Mouse (Mus musculus): ENCODE measurements around the gene Gadl1.
"Not testable (repeated sequence)": the region's sequence is repeated elsewhere in the genome, so short reads cannot be mapped to it uniquely, and the experiment has no call there.

Gene Gadl1

GRCm38 (mm10) chr9:116025371-116025770 is 116.1 kb downstream of the Gadl1 start:
- CTCF ChIA-PET: no interaction called here

DNA sequence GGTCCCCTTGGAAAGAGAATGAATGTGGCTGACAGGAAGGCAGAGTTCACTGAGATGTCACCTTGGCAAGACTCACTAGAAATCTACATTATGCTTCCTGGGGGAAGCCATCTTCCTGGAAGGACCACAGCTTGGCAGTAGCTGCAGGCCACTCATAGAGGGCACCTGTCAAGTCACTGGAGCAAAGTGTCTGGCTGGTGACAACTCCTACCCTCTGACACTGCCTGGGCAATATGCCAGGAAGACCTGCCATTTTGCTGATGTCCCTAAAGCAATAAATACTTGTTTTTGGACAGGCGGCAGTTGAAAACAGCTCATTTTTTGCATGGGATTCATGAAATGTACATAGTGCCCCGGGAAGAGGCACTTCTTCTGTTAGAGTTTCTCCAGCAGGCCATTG is 119.8 kb downstream of the Gadl1 start:
- CTCF ChIA-PET: no interaction called here

DNA sequence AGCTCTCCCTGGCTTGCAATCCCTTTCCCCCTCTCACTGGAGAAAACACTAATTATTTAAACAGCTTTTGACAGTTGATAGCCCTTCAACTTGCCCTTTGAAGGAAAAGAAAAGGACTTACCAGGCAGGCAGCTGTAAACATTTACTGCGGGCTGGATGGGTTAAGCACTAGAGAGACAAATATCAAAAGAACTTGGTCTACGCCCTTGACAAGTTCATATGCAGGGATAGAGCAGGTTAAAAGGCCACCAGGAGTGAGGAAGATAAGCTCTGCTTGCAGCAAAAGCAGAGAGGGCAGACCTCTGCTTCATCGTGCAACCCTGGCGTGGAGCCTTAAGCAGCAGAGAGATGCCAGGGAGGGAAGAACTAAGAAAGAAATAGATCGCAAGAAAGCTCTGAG is 123.5 kb downstream of the Gadl1 start:
- CTCF ChIA-PET: interaction anchor here (0.7 kb wide), 1 partner anchor 491 kb away, joined by 3 read pairs; no protein-coding TSS in a partner anchor

DNA sequence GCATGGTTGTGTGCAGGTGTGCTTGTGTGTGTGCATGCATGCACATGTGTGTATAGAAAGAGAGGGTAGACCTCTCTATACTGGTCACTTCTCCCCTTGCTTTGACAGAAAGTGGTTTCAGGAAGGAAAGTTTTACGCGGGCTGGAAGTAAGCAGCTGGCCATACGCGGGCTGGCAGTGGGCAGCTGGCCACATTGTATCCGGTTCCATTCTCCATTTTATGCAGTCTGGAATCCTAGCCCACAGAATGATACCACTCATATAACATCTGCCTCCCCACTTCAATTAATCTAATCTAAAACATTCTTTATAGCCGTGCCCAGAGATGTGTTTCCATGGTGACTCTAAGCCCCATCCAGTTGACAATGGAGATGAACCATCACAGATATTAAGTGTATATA is 129.0 kb downstream of the Gadl1 start:
- CTCF ChIA-PET: no interaction called here

DNA sequence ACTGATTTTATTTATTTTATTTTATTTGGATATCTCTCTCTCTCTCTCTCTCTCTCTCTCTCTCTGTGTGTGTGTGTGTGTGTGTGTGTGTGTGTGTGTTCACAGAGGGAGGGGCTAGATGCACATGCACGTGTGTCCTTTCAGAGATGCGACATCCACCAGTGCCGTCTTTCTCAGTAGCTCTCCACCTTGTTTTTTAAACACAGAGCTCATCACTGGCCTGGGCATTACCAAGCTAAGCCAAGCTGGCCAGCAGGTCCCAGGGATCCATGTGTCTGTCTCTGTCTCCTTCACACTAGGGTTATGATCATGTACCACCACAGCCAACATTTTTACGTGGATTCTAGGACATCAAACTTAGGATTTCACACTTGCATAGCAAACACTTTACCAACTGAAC is 130.7 kb downstream of the Gadl1 start:
- CTCF ChIA-PET: no interaction called here

- CTCF ChIA-PET: not testable (repeated sequence)
Measured at GRCm38 (mm10) chr9:116040852-116041251, 131.6 kb downstream of the Gadl1 start.

DNA sequence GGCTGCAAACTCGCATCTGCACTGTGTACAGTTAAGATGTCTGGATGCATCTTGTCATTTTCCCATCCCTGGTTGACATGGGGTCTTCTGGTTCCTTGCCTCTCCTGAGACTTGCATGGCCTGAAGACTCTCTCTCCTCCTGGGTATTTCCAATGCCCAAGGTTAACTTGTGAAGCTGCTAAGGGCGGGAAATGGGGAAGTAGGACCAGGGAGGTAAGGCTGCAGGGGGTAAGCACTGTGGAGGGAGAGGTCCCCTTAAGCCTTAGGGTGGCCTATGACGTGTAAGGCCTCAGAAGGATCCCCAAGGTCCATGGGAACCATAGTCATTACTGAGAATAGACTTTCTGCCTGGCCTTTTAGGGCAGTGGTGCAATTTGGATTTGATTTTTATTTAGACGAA is 132.1 kb downstream of the Gadl1 start:
- CTCF ChIA-PET: interaction anchor here (0.9 kb wide), 1 partner anchor 640 kb away, joined by 4 read pairs; no protein-coding TSS in a partner anchor

- CTCF ChIA-PET: interaction anchor here (0.6 to 0.9 kb wide), 2 partner anchors 641 to 1123 kb away, joined by 4 to 5 read pairs; no protein-coding TSS in a partner anchor
Measured at GRCm38 (mm10) chr9:116041787-116042186, 132.5 kb downstream of the Gadl1 start.

GRCm38 (mm10) chr9:116049985-116050384 is 140.7 kb downstream of the Gadl1 start:
- CTCF ChIA-PET: interaction anchor here (0.7 kb wide), 2 partner anchors 297 to 839 kb away, joined by 5 to 9 read pairs; no protein-coding TSS in a partner anchor

GRCm38 (mm10) chr9:116053976-116054375 is 144.7 kb downstream of the Gadl1 start:
- CTCF ChIA-PET: interaction anchor here (0.6 kb wide), 2 partner anchors 348 to 423 kb away, joined by 3 to 4 read pairs; no protein-coding TSS in a partner anchor

- CTCF ChIA-PET: no interaction called here
Measured at GRCm38 (mm10) chr9:116058475-116058874, 149.2 kb downstream of the Gadl1 start.

- CTCF ChIA-PET: interaction anchor here (0.7 to 1.4 kb wide), 2 partner anchors 25 to 457 kb away, joined by 3 to 19 read pairs; no protein-coding TSS in a partner anchor
Measured at GRCm38 (mm10) chr9:116059156-116059555, 149.9 kb downstream of the Gadl1 start.

- CTCF ChIA-PET: interaction anchor here (0.5 kb wide), 1 partner anchor 528 kb away, joined by 6 read pairs; no protein-coding TSS in a partner anchor
Measured at GRCm38 (mm10) chr9:116060691-116061090, 151.4 kb downstream of the Gadl1 start.

DNA sequence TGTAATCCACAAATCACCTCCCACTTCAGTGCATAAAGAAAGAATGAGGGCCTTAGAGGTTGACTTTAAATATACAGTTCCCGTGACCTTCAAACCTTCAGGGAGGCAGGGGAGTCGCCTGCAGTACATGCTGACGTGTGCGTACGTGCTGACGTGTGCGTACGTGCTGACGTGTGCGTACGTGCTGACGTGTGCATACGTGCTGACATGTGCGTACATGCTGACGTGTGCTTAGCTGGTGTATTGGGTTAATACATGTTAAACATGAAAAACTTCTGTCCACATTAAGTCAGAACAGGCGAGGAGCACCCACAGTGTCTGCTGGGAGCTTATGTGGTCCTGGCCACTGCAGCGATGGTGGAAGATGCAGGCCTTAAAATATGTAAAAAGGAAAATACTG is 155.5 kb downstream of the Gadl1 start:
- CTCF ChIA-PET: no interaction called here

- CTCF ChIA-PET: not testable (repeated sequence)
Measured at GRCm38 (mm10) chr9:116071561-116071960, 162.3 kb downstream of the Gadl1 start.

DNA sequence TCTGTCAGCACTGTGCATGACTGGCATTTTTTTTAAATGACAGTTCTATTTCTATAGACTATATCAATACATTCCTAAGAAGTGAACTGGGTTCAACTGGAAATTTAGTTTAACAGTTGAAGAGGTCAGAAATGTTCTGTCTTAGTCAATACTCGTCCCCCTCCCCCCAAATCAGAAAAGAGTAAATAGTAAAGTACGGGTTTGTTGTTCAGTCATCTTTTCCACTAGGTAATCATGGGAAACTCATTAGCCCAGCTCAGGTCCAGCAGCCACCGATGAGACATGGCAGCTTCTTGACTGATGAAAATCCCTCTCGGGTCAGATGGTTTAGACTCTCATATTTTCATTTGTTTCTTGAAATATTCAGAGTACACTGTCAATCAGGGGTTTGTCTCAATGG is 166.9 kb downstream of the Gadl1 start:
- CTCF ChIA-PET: no interaction called here

GRCm38 (mm10) chr9:116076946-116077345 is 167.7 kb downstream of the Gadl1 start:
- CTCF ChIA-PET: no interaction called here

DNA sequence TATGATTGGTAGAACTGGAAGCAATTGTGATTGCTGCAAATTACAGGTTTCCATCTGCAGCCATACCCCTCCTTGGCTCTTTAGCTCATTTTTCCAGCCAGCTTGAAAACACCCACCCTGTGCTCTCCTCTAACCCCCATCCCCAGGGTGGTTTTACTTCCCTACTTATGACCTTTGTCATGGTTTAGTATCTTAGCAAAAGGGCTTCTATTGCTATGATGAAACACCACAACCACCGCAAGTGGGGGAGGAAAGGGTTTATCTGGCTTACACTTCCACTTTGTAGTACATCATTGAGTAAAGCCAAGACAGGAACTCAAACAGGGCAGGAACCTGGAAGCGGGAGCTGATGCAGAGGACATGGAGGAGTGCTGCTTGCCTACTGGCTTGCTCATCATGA is 168.2 kb downstream of the Gadl1 start:
- CTCF ChIA-PET: no interaction called here

DNA sequence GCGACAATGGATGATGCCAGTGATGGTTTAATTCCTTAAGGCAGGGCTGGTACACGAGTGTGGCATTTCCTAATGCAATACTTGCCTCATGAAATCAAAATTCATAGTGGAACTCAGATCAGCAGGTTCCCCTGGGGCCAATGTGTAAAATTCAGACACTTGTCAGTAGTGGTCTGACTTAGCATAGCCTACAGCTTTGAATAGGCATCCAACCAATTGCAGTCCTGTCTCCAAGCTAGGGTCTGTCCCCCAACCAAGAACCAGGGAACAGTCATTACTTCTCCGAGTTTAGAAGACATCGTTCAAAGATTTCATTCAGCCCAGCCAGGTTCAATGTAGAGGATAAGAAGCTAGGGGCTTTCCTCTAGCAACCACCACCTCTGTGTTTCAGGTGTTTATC is 172.5 kb downstream of the Gadl1 start:
- CTCF ChIA-PET: interaction anchor here (0.6 kb wide), 1 partner anchor 230 kb away, joined by 21 read pairs; no protein-coding TSS in a partner anchor

GRCm38 (mm10) chr9:116083300-116083699 is 174.0 kb downstream of the Gadl1 start:
- CTCF ChIA-PET: interaction anchor here (0.7 kb wide), 1 partner anchor 23 kb away, joined by 4 read pairs; no protein-coding TSS in a partner anchor

GRCm38 (mm10) chr9:116083726-116084323 is 174.6 kb downstream of the Gadl1 start:
- CTCF ChIA-PET: interaction anchor here (0.7 to 1.2 kb wide), 2 partner anchors 22 to 24 kb away, joined by 4 to 19 read pairs; no protein-coding TSS in a partner anchor

- CTCF ChIA-PET: interaction anchor here (0.6 to 1.2 kb wide), 3 partner anchors 25 to 323 kb away, joined by 3 to 19 read pairs (median 3); no protein-coding TSS in a partner anchor
Measured at GRCm38 (mm10) chr9:116084324-116084931, 175.2 kb downstream of the Gadl1 start.

DNA sequence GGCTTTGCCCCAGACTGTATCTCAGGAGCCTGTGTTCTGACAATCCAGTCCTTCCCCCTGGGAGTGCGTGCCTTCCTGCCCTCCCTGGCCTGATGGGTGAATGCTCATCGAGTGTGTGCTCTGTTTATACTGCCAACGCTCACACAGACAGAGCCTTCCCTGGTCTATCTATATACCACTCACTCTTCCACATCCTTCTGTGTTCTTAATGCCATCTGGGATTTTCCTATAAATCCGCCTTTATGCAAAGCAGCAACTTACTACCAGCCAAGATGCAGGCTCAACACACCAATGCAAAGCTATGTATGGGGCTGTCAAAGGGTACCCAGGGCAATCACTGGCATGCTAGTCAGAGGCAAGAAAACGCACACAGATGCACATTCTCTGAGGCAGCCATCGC is 176.7 kb downstream of the Gadl1 start:
- CTCF ChIA-PET: no interaction called here
